Mouse (Mus musculus): ENCODE data around the gene Cecr2. TPM values are rescaled to one million over a fixed set of nuclear protein-coding genes. Genes with fewer than 3 reads are reported as not detected.

Cecr2 gene
- polyA plus RNA-seq, 1 experiment from 2014 or later = 0.61 TPM

GRCm38 (mm10) chr6:120743130-120743529 is 77.0 kb downstream of the Cecr2 start:
- Histone ChIP-seq H3K27ac (ENCODE audit: low read length) (no peak overlapping the region), H3K27me3 (replicated peaks; ENCODE audit: control insufficient read depth, insufficient read depth, low read length) (no peaks in the 10 kb centered on the region), H3K9me3 (ENCODE audit: control insufficient read depth, low read length) (no peaks in the 10 kb centered on the region), H3K4me3 (ENCODE audit: low read length) (no peak overlapping the region), H3K36me3 (ENCODE audit: control insufficient read depth, insufficient read depth, low read length) (no peaks in the 10 kb centered on the region), H3K4me1 (ENCODE audit: control insufficient read depth, insufficient read depth, low read length) (no peaks in the 10 kb centered on the region), H3K9ac (ENCODE audit: low read depth, low read length) (no peak overlapping the region), H3K4me2 (ENCODE audit: low read depth, low read length) (no peak overlapping the region)
- 72% methylated on average over 2 of the region's 2 CpGs for WGBS
- no peak for ATAC-seq

- H3K36me3 ChIP-seq (ENCODE audit: control insufficient read depth, insufficient read depth, low read length) = no peaks in the 10 kb centered on the region
- H3K27me3 ChIP-seq (replicated peaks; ENCODE audit: control insufficient read depth, insufficient read depth, low read length) = no peaks in the 10 kb centered on the region
- no peaks in the 10 kb centered on the region for H3K4me1 ChIP-seq (ENCODE audit: control insufficient read depth, insufficient read depth, low read length)
- no peak for ATAC-seq
- 81% methylated on average over 7 of the region's 7 CpGs for WGBS
- H3K9me3 ChIP-seq (ENCODE audit: control insufficient read depth, low read length) = no peaks in the 10 kb centered on the region
- no peak overlapping the region for H3K4me2 ChIP-seq (ENCODE audit: low read depth, low read length)
- H3K27ac ChIP-seq (ENCODE audit: low read length) = no peak overlapping the region
- H3K9ac ChIP-seq (ENCODE audit: low read depth, low read length) = no peak overlapping the region
- H3K4me3 ChIP-seq (ENCODE audit: low read length) = no peak overlapping the region
Measured at GRCm38 (mm10) chr6:120744266-120744665, 78.1 kb downstream of the Cecr2 start.

GRCm38 (mm10) chr6:120746416-120746815 is 80.2 kb downstream of the Cecr2 start:
- Histone ChIP-seq H3K36me3 (ENCODE audit: control insufficient read depth, insufficient read depth, low read length) (no peaks in the 10 kb centered on the region), H3K4me3 (ENCODE audit: low read length) (no peak overlapping the region), H3K4me2 (ENCODE audit: low read depth, low read length) (no peak overlapping the region), H3K4me1 (ENCODE audit: control insufficient read depth, insufficient read depth, low read length) (no peaks in the 10 kb centered on the region), H3K9ac (ENCODE audit: low read depth, low read length) (no peak overlapping the region), H3K27ac (ENCODE audit: low read length) (no peak overlapping the region), H3K9me3 (ENCODE audit: control insufficient read depth, low read length) (no peaks in the 10 kb centered on the region), H3K27me3 (replicated peaks; ENCODE audit: control insufficient read depth, insufficient read depth, low read length) (no peaks in the 10 kb centered on the region)
- no peak for ATAC-seq
- 82% methylated on average over 2 of the region's 2 CpGs for WGBS

GRCm38 (mm10) chr6:120761151-120761550 is 95.0 kb downstream of the Cecr2 start:
- Histone ChIP-seq H3K4me3 (ENCODE audit: low read length) (no peak overlapping the region), H3K9ac (ENCODE audit: low read depth, low read length) (no peak overlapping the region), H3K4me1 (ENCODE audit: control insufficient read depth, insufficient read depth, low read length) (no peaks in the 10 kb centered on the region), H3K9me3 (ENCODE audit: control insufficient read depth, low read length) (no peaks in the 10 kb centered on the region), H3K4me2 (ENCODE audit: low read depth, low read length) (no peak overlapping the region), H3K27ac (ENCODE audit: low read length) (no peak overlapping the region), H3K36me3 (ENCODE audit: control insufficient read depth, insufficient read depth, low read length) (no peaks in the 10 kb centered on the region), H3K27me3 (replicated peaks; ENCODE audit: control insufficient read depth, insufficient read depth, low read length) (no peaks in the 10 kb centered on the region)
- no peak for ATAC-seq
- WGBS = 84% methylated on average over 2 of the region's 2 CpGs

GRCm38 (mm10) chr6:120769972-120770371 is 103.8 kb downstream of the Cecr2 start:
- no peak overlapping the region for H3K27ac ChIP-seq (ENCODE audit: low read length)

GRCm38 (mm10) chr6:120771366-120771765 is 105.2 kb downstream of the Cecr2 start:
- H3K4me2 ChIP-seq (ENCODE audit: low read depth, low read length) = no peak overlapping the region
- peaks cover 3% of the 10 kb centered on the region; the same call in 1 of the 2 replicates for H3K4me1 ChIP-seq (ENCODE audit: control insufficient read depth, insufficient read depth, low read length)
- H3K27me3 ChIP-seq (replicated peaks; ENCODE audit: control insufficient read depth, insufficient read depth, low read length) = no peaks in the 10 kb centered on the region
- H3K9me3 ChIP-seq (ENCODE audit: control insufficient read depth, low read length) = no peaks in the 10 kb centered on the region
- no peak overlapping the region for H3K27ac ChIP-seq (ENCODE audit: low read length)
- WGBS = 84% methylated on average over 1 of the region's 1 CpGs
- ATAC-seq = no peak
- H3K4me3 ChIP-seq (ENCODE audit: low read length) = no peak overlapping the region
- H3K9ac ChIP-seq (ENCODE audit: low read depth, low read length) = no peak overlapping the region
- H3K36me3 ChIP-seq (ENCODE audit: control insufficient read depth, insufficient read depth, low read length) = no peaks in the 10 kb centered on the region

More at GRCm38 (mm10) chr6:120769972-120770371, 103.8 kb downstream of the Cecr2 start:
- Histone ChIP-seq H3K4me3 (ENCODE audit: low read length) (no peak overlapping the region), H3K9ac (ENCODE audit: low read depth, low read length) (no peak overlapping the region), H3K4me1 (ENCODE audit: control insufficient read depth, insufficient read depth, low read length) (peaks cover 3% of the 10 kb centered on the region; the same call in 1 of the 2 replicates), H3K27me3 (replicated peaks; ENCODE audit: control insufficient read depth, insufficient read depth, low read length) (no peaks in the 10 kb centered on the region), H3K9me3 (ENCODE audit: control insufficient read depth, low read length) (no peaks in the 10 kb centered on the region), H3K4me2 (ENCODE audit: low read depth, low read length) (no peak overlapping the region), H3K36me3 (ENCODE audit: control insufficient read depth, insufficient read depth, low read length) (no peaks in the 10 kb centered on the region)
- 93% methylated on average over 1 of the region's 1 CpGs for WGBS
- no peak for ATAC-seq

- no peak overlapping the region for H3K9ac ChIP-seq (ENCODE audit: low read depth, low read length)
- peaks cover 3% of the 10 kb centered on the region; the same call in 1 of the 2 replicates for H3K4me1 ChIP-seq (ENCODE audit: control insufficient read depth, insufficient read depth, low read length)
- no peak overlapping the region for H3K4me3 ChIP-seq (ENCODE audit: low read length)
- H3K4me2 ChIP-seq (ENCODE audit: low read depth, low read length) = no peak overlapping the region
- no peaks in the 10 kb centered on the region for H3K27me3 ChIP-seq (replicated peaks; ENCODE audit: control insufficient read depth, insufficient read depth, low read length)
- no peak overlapping the region for H3K27ac ChIP-seq (ENCODE audit: low read length)
- no peak for ATAC-seq
- no peaks in the 10 kb centered on the region for H3K36me3 ChIP-seq (ENCODE audit: control insufficient read depth, insufficient read depth, low read length)
- H3K9me3 ChIP-seq (ENCODE audit: control insufficient read depth, low read length) = no peaks in the 10 kb centered on the region
Measured at GRCm38 (mm10) chr6:120772025-120772424, 105.9 kb downstream of the Cecr2 start.

- Histone ChIP-seq H3K36me3 (ENCODE audit: control insufficient read depth, insufficient read depth, low read length) (no peaks in the 10 kb centered on the region), H3K4me2 (ENCODE audit: low read depth, low read length) (no peak within 1 kb of the TSS), H3K27me3 (replicated peaks; ENCODE audit: control insufficient read depth, insufficient read depth, low read length) (no peaks in the 10 kb centered on the region), H3K4me1 (ENCODE audit: control insufficient read depth, insufficient read depth, low read length) (peaks cover 3% of the 10 kb centered on the region; the same call in 1 of the 2 replicates), H3K9me3 (ENCODE audit: control insufficient read depth, low read length) (no peaks in the 10 kb centered on the region), H3K4me3 (ENCODE audit: low read length) (no peak within 1 kb of the TSS), H3K27ac (ENCODE audit: low read length) (no peak within 1 kb of the TSS), H3K9ac (ENCODE audit: low read depth, low read length) (no peak within 1 kb of the TSS)
- WGBS = 61% methylated on average over 5 of the region's 5 CpGs
- no peak for ATAC-seq
Measured at GRCm38 (mm10) chr6:120773149-120773628, 107.0 kb downstream of the Cecr2 start, which contains the start of gene Slc25a18. Slc25a18 (plus strand) TSS chr6:120773578.

GRCm38 (mm10) chr6:120773763-120774162 is 107.6 kb downstream of the Cecr2 start:
- Histone ChIP-seq H3K9ac (ENCODE audit: low read depth, low read length) (no peak overlapping the region), H3K27me3 (replicated peaks; ENCODE audit: control insufficient read depth, insufficient read depth, low read length) (no peaks in the 10 kb centered on the region), H3K4me3 (ENCODE audit: low read length) (no peak overlapping the region), H3K4me1 (ENCODE audit: control insufficient read depth, insufficient read depth, low read length) (peaks cover 3% of the 10 kb centered on the region; the same call in 1 of the 2 replicates), H3K9me3 (ENCODE audit: control insufficient read depth, low read length) (no peaks in the 10 kb centered on the region), H3K36me3 (ENCODE audit: control insufficient read depth, insufficient read depth, low read length) (no peaks in the 10 kb centered on the region), H3K4me2 (ENCODE audit: low read depth, low read length) (no peak overlapping the region), H3K27ac (ENCODE audit: low read length) (no peak overlapping the region)
- 72% methylated on average over 6 of the region's 6 CpGs for WGBS
- no peak for ATAC-seq

- Histone ChIP-seq H3K4me1 (ENCODE audit: control insufficient read depth, insufficient read depth, low read length) (peaks cover 3% of the 10 kb centered on the region; the same call in 1 of the 2 replicates), H3K9ac (ENCODE audit: low read depth, low read length) (no peak overlapping the region), H3K36me3 (ENCODE audit: control insufficient read depth, insufficient read depth, low read length) (no peaks in the 10 kb centered on the region), H3K9me3 (ENCODE audit: control insufficient read depth, low read length) (no peaks in the 10 kb centered on the region), H3K4me2 (ENCODE audit: low read depth, low read length) (no peak overlapping the region), H3K4me3 (ENCODE audit: low read length) (no peak overlapping the region), H3K27ac (ENCODE audit: low read length) (no peak overlapping the region), H3K27me3 (replicated peaks; ENCODE audit: control insufficient read depth, insufficient read depth, low read length) (no peaks in the 10 kb centered on the region)
- 77% methylated on average over 3 of the region's 3 CpGs for WGBS
- ATAC-seq = no peak
Measured at GRCm38 (mm10) chr6:120776286-120776685, 110.1 kb downstream of the Cecr2 start.
